Mouse (Mus musculus) embryonic facial prominence, embryonic 14.5 days (tissue): ENCODE results near the gene Rtf2. TPM values are rescaled to one million over a fixed set of nuclear protein-coding genes. Genes with fewer than 3 reads are reported as not detected.

Experiments
- ATAC-seq: fragments of 200-750 bp; cut with Nextera tagmentation; 2 replicates; pipeline ENCODE4 v1.8.0; 2017; ENCODE audit warnings: low read depth, moderate number of reproducible peaks, moderate TSS enrichment
- DNase-seq: peaks from one replicate; pipeline ENCODE4 v3.0.0-alpha.2; 2015; ENCODE audit warnings: low spot score
- H3K27ac ChIP-seq: fragments of 300-500 bp; sonication (generic); replicated peaks from 2 replicates; pipeline ENCODE4 v1.5.1; 2014; ENCODE audit warnings: low read depth, mild to moderate bottlenecking, low read length, moderate library complexity
- H3K27me3 ChIP-seq: fragments of 300-500 bp; sonication (generic); replicated peaks from 2 replicates; pipeline ENCODE4 v1.6.1; 2014; ENCODE audit warnings: low read length; ENCODE audit not compliant: control insufficient read depth, insufficient read depth
- H3K36me3 ChIP-seq: fragments of 300-500 bp; sonication (generic); 2 replicates; pipeline ENCODE4 v1.6.1; 2014; ENCODE audit warnings: low read length, mixed read lengths; ENCODE audit not compliant: control insufficient read depth, insufficient read depth
- H3K4me1 ChIP-seq: fragments of 300-500 bp; sonication (generic); 2 replicates; pipeline ENCODE4 v1.6.1; 2014; ENCODE audit warnings: antibody characterized with exemption, low read length; ENCODE audit not compliant: control insufficient read depth, insufficient read depth
- H3K4me2 ChIP-seq: fragments of 300-500 bp; sonication (generic); 2 replicates; pipeline ENCODE4 v1.6.1; 2014; ENCODE audit warnings: low read depth, mild to moderate bottlenecking, low read length, moderate library complexity, mixed read lengths
- H3K4me3 ChIP-seq: fragments of 300-500 bp; sonication (generic); 2 replicates; pipeline ENCODE4 v1.5.1; 2014; ENCODE audit warnings: low read depth, mild to moderate bottlenecking, low read length
- H3K9ac ChIP-seq: fragments of 300-500 bp; sonication (generic); 2 replicates; pipeline ENCODE4 v1.6.1; 2014; ENCODE audit warnings: low read depth, mild to moderate bottlenecking, low read length, moderate library complexity, mixed read lengths
- H3K9me3 ChIP-seq: fragments of 300-500 bp; sonication (generic); 2 replicates; pipeline ENCODE4 v1.6.1; 2016; ENCODE audit warnings: low read length; ENCODE audit not compliant: control insufficient read depth
- WGBS: fragments of 180-500 bp; shearing (Covaris S2); extraction: QIAGEN DNeasy Blood & Tissue Kit; methylation state at CpG from one replicate; pipeline ENCODE4 v1.1.7; 2014; 5-methylcytosine and 5-hydroxymethylcytosine counted together
- polyA plus RNA-seq: library from polyadenylated mRNA; unstranded; fragments of >200 nt; fragmentation: Nextera tagmentation; extraction: Ambion mirVana; gene quantifications from 2 replicates; pipeline ENCODE4 v1.2.1, GENCODE M21; 2014

Rtf2 gene
- polyA plus RNA-seq, 1 experiment from 2014 or later, result 65.3 TPM

GRCm38 (mm10) chr2:172416218-172416617 is 24.1 kb upstream of the Rtf2 start:
- DNase-seq (no peak), ATAC-seq (no peak)
- WGBS, result 56% methylated on average over 12 of the region's 12 CpGs
- Histone ChIP-seq H3K4me3 (no peak overlapping the region), H3K27me3 (no peaks in the 10 kb centered on the region), H3K9me3 (no peaks in the 10 kb centered on the region), H3K9ac (no peak overlapping the region), H3K4me2 (no peak overlapping the region), H3K36me3 (no peaks in the 10 kb centered on the region), H3K4me1 (no peaks in the 10 kb centered on the region), H3K27ac (no peak overlapping the region)

GRCm38 (mm10) chr2:172416876-172417275 is 23.5 kb upstream of the Rtf2 start:
- WGBS, result 79% methylated on average over 5 of the region's 5 CpGs
- Histone ChIP-seq H3K27me3 (no peaks in the 10 kb centered on the region), H3K9ac (no peak overlapping the region)

GRCm38 (mm10) chr2:172418208-172418607 is 22.1 kb upstream of the Rtf2 start:
- no peaks in the 10 kb centered on the region for H3K9me3 ChIP-seq
- H3K27me3 ChIP-seq, result no peaks in the 10 kb centered on the region
- H3K4me2 ChIP-seq, result no peak overlapping the region
- no peak for DNase-seq
- H3K4me1 ChIP-seq, result no peaks in the 10 kb centered on the region
- ATAC-seq, result no peak
- H3K27ac ChIP-seq, result no peak overlapping the region
- WGBS, result 84% methylated on average over 5 of the region's 5 CpGs
- H3K36me3 ChIP-seq, result no peaks in the 10 kb centered on the region
- no peak overlapping the region for H3K9ac ChIP-seq
- H3K4me3 ChIP-seq, result no peak overlapping the region

More at GRCm38 (mm10) chr2:172416876-172417275, 23.5 kb upstream of the Rtf2 start:
- ATAC-seq, result no peak
- no peaks in the 10 kb centered on the region for H3K4me1 ChIP-seq
- H3K36me3 ChIP-seq, result no peaks in the 10 kb centered on the region
- no peak overlapping the region for H3K4me3 ChIP-seq
- DNase-seq, result no peak
- no peaks in the 10 kb centered on the region for H3K9me3 ChIP-seq
- no peak overlapping the region for H3K4me2 ChIP-seq
- H3K27ac ChIP-seq, result no peak overlapping the region

- Histone ChIP-seq H3K27me3 (no peaks in the 10 kb centered on the region), H3K9me3 (no peaks in the 10 kb centered on the region), H3K4me3 (no peak overlapping the region), H3K36me3 (no peaks in the 10 kb centered on the region), H3K4me1 (no peaks in the 10 kb centered on the region), H3K4me2 (no peak overlapping the region), H3K9ac (no peak overlapping the region), H3K27ac (no peak overlapping the region)
- 75% methylated on average over 1 of the region's 1 CpGs for WGBS
- DNase-seq (peak; percentile 34), ATAC-seq (no peak)
Observed at GRCm38 (mm10) chr2:172430609-172431008, 9.7 kb upstream of the Rtf2 start.

- Histone ChIP-seq H3K27ac (no peak overlapping the region), H3K9ac (no peak overlapping the region), H3K36me3 (no peaks in the 10 kb centered on the region), H3K27me3 (no peaks in the 10 kb centered on the region), H3K9me3 (no peaks in the 10 kb centered on the region), H3K4me3 (no peak overlapping the region), H3K4me2 (no peak overlapping the region), H3K4me1 (no peaks in the 10 kb centered on the region)
- 43% methylated on average over 5 of the region's 5 CpGs for WGBS
- DNase-seq (no peak), ATAC-seq (no peak)
Observed at GRCm38 (mm10) chr2:172433746-172434145, 6.6 kb upstream of the Rtf2 start.

GRCm38 (mm10) chr2:172437371-172437952 is 2.9 kb upstream of the Rtf2 start:
- DNase-seq (no peak), ATAC-seq (no peak)
- H3K27ac ChIP-seq, result no peak overlapping the region
- H3K9me3 ChIP-seq, result no peaks in the 10 kb centered on the region
- WGBS, result 58% methylated on average over 16 of the region's 16 CpGs
- no peak overlapping the region for H3K4me3 ChIP-seq
- H3K4me2 ChIP-seq, result no peak overlapping the region
- no peak overlapping the region for H3K9ac ChIP-seq
- H3K27me3 ChIP-seq, result no peaks in the 10 kb centered on the region
- no peaks in the 10 kb centered on the region for H3K36me3 ChIP-seq
- peaks cover 12% of the 10 kb centered on the region for H3K4me1 ChIP-seq

GRCm38 (mm10) chr2:172440640-172441005 is 267 bp downstream of the Rtf2 start:
- peak overlapping the region; percentile 76 for H3K9ac ChIP-seq
- H3K9me3 ChIP-seq, result no peaks in the 10 kb centered on the region
- peak overlapping the region; percentile 78 for H3K4me2 ChIP-seq
- H3K27ac ChIP-seq, result peak overlapping the region; percentile 57; the same call in 1 of the 2 replicates
- WGBS, result under 1% methylated on average over 21 of the region's 21 CpGs
- no peak for DNase-seq
- peak overlapping the region; percentile 83 for H3K4me3 ChIP-seq
- H3K27me3 ChIP-seq, result no peaks in the 10 kb centered on the region
- H3K4me1 ChIP-seq, result peaks cover 12% of the 10 kb centered on the region
- peaks cover 7% of the 10 kb centered on the region; the same call in 1 of the 2 replicates for H3K36me3 ChIP-seq
- ATAC-seq, result peak; percentile 64

- Histone ChIP-seq H3K4me2 (peak overlapping the region; percentile 78), H3K9me3 (no peaks in the 10 kb centered on the region), H3K27ac (no peak overlapping the region), H3K4me1 (peaks cover 12% of the 10 kb centered on the region), H3K4me3 (peak overlapping the region; percentile 83), H3K9ac (peak overlapping the region; percentile 76), H3K36me3 (peaks cover 13% of the 10 kb centered on the region), H3K27me3 (no peaks in the 10 kb centered on the region)
- ATAC-seq (no peak), DNase-seq (no peak)
- WGBS, result 31% methylated on average over 6 of the region's 6 CpGs
Observed at GRCm38 (mm10) chr2:172441176-172441575, 820 bp downstream of the Rtf2 start.

GRCm38 (mm10) chr2:172445617-172446016 is 5.3 kb downstream of the Rtf2 start:
- H3K27ac ChIP-seq, result no peak overlapping the region
- H3K4me1 ChIP-seq, result peaks cover 12% of the 10 kb centered on the region
- H3K4me3 ChIP-seq, result no peak overlapping the region
- WGBS, result 92% methylated on average over 4 of the region's 4 CpGs
- no peak overlapping the region for H3K9ac ChIP-seq
- H3K9me3 ChIP-seq, result no peaks in the 10 kb centered on the region
- DNase-seq, result no peak
- no peak for ATAC-seq
- no peak overlapping the region for H3K4me2 ChIP-seq
- H3K27me3 ChIP-seq, result no peaks in the 10 kb centered on the region
- peaks cover 57% of the 10 kb centered on the region for H3K36me3 ChIP-seq
